Mouse (Mus musculus) right cerebral cortex, adult 2 months (tissue): Measurements from ENCODE around the gene Tns1.
"Not testable (repeated sequence)": the region's sequence is repeated elsewhere in the genome, so short reads cannot be mapped to it uniquely, and the experiment has no call there.

ENCODE experiments used
- DNase-seq, 2 experiments: peaks; one replicate each; pipeline ENCODE4 v3.0.0; 2021 to 2022; ENCODE audit warnings: low spot score in 2 of 2

Tns1 gene

GRCm38 (mm10) chr1:74124021-74124981, at the start of gene Tns1:
Tns1 (minus strand) TSS chr1:74124449.
- DNase-seq: no peak

- DNase-seq: no peak
These were observed 48.5 kb upstream of the Tns1 start for GRCm38 (mm10) chr1:74172722-74173121.

- no peak for DNase-seq
These were observed 45.5 kb upstream of the Tns1 start for GRCm38 (mm10) chr1:74169721-74170120.

DNA sequence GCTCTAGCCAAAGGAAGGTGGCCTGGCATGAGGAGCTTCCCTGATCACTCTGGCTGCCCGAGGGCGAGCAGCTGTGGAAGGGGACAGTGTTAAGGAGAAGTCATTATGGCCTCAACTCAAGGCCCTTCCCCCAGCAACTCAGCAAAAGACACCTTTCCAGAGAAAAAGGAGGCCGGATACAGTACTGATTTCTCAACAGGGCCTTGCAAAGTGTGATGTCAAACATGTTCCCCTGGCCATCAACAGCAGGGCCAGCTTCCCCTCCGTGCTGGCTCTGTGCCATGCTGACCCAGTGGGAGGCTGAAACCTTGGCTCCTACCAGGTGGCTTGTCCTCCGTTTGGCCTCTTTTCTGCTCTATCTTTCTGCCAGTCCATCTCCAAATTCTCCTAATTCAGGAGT, 42.9 kb upstream of the Tns1 start:
- DNase-seq: no peak

DNA sequence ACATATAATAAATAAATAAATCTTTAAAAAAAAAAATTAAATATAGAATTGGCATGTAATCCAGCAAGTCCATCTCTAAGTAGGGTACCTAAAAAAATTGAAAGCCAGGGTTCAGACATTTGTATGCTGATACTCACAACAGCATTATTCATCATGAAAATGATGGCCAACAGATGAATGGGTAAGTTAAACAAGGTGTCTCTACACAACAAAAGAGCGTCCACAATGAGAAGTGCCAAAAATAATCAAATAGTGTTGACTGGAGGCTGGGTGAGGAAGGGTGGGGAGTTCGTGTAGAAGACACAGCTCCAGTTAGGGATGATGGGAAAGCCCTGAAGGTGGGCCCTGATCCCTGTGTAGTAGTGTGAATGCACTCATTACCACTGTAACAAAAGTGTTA, 35.8 kb upstream of the Tns1 start:
- DNase-seq: no peak

DNA sequence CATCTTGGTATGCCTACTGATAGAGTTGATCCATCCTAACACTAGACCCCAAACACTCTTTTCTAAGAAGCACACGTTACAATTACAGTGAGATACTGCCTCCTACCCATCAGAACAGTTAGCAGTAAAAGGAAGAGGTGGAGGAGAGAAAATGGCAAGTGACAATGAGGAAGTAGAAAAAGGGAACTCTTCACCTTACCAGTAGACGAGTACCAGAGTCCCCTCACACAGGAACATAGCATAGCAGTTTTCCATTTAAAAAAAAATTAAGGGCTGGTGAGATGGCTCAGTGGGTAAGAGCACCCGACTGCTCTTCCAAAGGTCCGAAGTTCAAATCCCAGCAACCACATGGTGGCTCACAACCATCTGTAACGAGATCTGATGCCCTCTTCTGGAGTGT, 35.4 kb upstream of the Tns1 start:
- not testable (repeated sequence) for DNase-seq

- no peak for DNase-seq
These were observed 32.2 kb upstream of the Tns1 start for GRCm38 (mm10) chr1:74156381-74156910.

DNA sequence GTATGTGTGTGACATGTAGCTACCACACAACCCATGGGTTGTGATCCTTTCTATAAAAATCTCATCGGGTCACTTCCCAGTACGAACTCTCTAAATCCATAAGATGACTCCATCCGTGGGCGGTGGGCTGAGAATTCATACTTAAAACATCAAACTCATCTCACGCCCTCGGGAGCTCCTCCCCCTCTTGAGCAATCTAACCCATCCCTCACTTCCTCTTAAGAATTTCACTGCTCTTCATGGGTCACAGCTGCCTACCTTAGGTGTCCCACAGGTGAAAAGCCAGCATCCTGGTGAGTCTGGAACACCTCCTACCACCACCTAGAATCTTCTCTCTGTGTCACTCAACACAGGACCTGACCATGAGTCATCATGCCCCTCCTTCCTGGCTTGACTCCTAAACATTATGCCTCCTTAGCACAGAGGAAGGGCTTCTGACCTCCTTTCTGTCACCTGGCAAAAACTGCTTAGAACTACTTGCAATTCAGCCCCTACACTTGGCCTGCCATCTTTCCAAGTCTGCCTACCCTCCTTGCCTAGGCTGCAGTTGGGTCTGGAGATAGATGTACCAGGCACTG, 31.3 kb upstream of the Tns1 start:
- no peak for DNase-seq

DNA sequence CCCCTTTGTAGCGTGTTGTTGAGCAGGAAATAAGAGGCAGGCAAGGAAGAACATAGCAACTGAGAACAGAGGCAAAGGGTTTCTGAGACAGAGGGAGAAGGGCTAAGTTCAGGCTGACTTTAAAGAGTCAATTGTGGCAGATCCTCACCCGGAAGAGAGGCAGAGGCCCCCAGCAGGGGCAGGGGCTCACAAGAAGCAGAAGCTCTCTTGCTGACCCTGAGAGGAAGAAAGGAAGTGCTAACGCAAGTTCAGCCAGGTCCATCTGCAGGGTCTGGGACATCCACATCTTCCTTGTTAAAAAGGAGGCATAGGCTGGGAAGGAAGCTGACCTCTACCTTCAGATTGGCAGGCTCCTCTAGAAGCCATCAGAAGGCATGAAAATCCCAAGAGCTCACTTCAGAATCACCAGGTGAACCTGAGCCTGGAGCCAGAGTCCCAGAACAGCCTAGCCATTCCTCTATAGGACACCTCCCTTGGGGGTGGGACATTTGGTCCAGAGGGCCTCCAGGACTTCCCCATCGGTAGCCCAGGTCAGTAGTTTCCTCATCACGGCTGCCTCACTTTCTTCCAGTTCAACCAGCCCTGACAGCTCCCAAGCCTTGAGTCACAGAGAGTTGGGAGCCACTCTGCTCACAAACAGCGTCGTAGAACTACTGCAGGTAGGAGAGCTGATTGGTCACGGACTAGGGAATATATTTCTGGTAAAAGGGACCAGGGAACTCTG, 29.4 kb upstream of the Tns1 start, which contains the start of gene Cxcr2:
Gene Cxcr2 (plus strand): TSS at position 529 of the 724 bp plus-strand sequence.
- no peak for DNase-seq

- DNase-seq: no peak
These were observed 26.8 kb upstream of the Tns1 start for GRCm38 (mm10) chr1:74151091-74151490.

- no peak for DNase-seq
These were observed 25.9 kb upstream of the Tns1 start for GRCm38 (mm10) chr1:74150101-74150500.

DNA sequence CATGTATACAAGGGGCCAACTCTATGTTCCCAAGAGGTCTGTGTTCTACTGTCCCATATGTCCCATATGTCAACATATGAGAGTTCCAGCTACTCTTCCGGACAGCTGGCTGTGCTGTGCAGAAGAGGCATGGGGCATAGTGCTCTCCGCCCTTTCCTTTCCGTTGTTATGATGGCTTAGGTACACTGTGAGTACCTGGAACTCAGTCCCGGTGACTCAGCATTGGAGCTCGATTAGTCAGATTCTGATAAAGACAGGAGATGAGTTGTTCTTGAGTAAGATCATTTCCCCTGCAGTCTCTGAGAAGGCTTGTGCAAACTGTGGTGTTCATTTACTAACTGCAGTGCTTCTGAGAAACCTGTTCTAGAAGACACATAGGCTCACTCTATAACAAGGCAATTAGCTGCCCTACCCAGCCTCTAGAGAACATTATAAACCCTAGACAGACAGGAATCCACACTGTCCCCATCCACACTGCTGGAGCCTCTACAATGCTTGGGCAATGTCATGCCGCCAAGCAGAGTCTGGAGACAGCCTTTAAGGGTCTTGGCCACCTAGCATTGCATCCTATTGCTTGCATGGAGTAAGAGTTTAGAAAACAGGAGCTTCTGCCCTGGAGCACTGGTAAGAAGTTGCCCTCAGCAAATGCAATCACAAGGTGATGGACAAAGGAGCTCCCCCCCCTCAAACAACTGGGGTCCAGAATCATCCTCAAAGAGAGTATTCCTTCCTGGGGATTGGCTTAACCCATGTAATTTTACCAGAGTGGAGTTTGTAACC, 25.0 kb upstream of the Tns1 start:
- DNase-seq: no peak

DNA sequence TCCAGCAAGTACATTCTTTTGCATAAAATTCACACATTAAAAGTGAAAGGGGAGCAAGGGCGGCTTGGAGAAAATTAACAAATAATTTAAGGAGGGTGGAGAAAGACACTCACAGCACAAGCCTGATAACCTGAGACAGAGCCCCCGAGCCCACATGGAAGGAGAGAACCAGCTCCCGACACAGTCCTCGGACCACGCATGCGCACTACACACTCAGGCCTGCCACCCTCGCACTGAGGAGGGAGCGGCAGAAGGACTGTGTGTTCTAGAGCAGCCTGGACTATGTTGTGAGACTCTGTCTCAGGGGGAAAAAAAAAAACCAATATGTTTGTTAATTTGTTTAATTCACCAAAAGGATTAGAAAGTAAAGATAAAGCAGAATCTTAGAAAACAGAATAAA, 17.5 kb upstream of the Tns1 start:
- DNase-seq: no peak

DNA sequence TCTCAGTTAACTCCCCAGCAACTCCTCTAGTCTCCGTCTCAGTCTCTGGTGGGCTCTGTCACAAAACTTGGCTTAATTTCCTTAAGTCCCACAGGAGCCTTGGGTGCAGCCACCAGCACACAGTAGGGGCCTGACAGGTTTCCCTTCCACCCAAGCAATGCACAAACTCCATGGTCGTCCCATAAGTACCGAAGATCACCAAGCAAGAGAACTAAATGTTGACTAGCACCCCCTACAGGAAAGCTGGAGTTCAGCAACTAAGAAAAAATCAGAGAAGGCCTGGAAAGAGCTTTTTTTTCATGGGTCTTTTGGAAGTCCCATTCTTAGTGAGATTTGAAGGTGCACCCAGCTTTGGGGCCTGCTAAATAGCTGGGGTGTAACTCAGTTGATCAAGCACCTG, 15.2 kb upstream of the Tns1 start:
- no peak for DNase-seq

DNA sequence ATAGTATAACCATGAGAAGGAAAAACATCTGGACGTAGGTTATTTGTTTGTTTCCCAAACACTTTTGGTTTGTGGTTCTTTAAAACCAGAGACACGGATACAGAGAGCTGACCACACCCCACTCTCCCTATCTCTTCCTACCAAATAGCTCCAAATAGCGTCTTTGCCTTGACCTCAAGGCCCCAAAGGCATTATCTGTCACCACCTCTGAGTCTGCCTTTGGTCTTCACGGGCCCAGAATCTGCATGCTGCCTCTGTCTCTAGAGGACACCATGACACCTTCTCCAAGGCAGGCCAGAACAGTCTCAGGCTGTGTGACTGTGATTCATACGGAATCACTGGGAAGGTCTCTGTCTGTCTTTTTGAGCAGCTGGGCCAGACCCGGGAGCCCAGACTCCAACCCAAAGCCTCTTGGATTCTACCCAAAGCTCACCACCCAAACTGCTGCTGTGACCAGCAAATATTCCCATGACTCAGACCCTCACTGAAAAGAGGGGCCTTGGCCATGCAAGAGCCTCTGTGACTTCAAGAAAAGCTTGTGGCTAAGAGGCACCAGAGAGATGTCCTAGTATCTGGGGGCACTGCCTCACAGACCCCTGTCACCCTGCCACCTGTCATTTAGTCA, 11.2 kb upstream of the Tns1 start:
- no peak for DNase-seq

- DNase-seq: no peak
These were observed 9.7 kb upstream of the Tns1 start for GRCm38 (mm10) chr1:74133954-74134353.

- DNase-seq: no peak
These were observed 7.8 kb upstream of the Tns1 start for GRCm38 (mm10) chr1:74132011-74132410.

DNA sequence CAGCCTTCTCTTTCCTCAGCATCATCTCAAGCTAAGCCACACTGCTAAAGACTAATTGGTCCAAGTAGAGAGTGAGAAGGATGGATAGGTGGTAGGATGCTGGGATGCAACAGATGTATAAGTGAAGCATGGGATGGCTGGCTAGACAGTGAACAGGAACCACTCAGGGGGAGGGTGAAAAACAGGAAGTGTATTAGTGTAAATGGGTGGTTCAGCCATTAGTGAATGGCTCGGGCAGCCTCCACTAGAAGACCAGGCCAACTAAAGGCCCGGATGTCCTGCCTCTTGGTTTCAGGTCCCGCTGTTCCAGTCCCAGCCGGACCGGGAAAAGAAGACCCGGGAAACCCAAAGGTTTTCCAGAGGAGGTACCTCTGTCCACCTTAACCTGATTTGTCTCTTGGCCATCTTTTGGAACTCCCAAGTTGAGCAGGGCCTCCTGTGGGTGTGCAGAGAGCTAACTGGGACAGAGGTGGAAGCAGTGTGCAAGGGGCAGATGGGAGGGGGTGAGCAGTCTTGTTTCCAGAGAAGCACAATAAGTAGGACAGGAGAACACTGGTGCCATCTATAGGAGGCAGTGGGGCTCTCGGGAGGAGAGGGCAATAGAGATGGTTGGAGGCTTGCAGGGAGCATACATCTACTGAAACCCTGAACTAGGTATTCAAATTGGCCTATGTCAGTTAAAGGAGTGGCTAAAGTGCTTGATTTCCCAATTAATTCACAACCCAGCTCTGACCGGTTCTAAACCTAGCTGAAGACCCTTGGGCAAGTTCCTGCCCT, 6.8 kb upstream of the Tns1 start:
- no peak for DNase-seq

DNA sequence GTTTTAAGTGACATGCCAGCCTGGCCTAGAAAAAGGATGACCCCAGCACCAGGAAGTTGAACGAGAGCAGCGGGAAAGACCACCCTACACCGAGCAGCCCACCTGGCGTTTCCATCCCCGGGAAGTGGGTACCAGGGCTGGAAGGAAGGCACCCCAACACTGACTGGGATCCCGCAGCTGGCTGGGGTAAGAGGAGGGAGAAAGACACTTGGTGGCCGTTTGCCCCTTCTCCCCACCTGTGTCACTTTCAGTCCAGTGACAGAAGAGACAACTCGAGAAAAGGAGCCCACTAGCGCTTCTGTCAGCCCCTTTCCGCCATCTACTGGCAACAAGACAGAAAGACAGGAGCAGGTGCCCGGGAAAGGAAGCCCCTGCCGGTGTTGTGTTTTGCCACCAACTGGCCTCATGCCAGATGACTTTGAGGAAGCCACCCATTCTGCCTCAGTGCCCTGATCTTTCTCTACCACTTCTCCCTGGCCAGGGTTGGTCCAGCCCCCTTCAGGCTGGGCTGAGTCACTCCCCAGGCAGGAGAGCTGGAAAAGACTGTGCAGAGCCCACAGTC, 823 bp upstream of the Tns1 start, which contains the start of gene Rufy4:
Gene Rufy4 (plus strand): TSS at position 551 of the 562 bp plus-strand sequence.
- DNase-seq: peak; percentile 61 to 71

- no peak for DNase-seq
These were observed 1.0 kb downstream of the Tns1 start for GRCm38 (mm10) chr1:74123215-74123614.
